Mouse (Mus musculus): Measurements from ENCODE around the gene Zfp629.
"Not testable (repeated sequence)": the region's sequence is repeated elsewhere in the genome, so short reads cannot be mapped to it uniquely, and the experiment has no call there.

- TF ChIP-seq RAD21 (IDR thresholded peaks at IDR 0.05; ENCODE audit: low read depth, low read length); POLR2A (IDR thresholded peaks at IDR 0.05; ENCODE audit: control insufficient read depth in 1 of 2, insufficient read depth in 1 of 2, low read depth in 1 of 2, low read length in 2 of 2, poor library complexity in 1 of 2): not testable (repeated sequence)
These were observed 2.8 kb upstream of the Zfp629 start for GRCm38 (mm10) chr7:127618402-127618801.
